Mouse (Mus musculus) forebrain, embryonic 12.5 days (tissue): ENCODE data around the gene Hnrnpul2. TPM values are rescaled to one million over a fixed set of nuclear protein-coding genes. Genes with fewer than 3 reads are reported as not detected.
A peak's percentile ranks its signal among the peaks of the same experiment; 100 is the strongest.

Experiments
- ATAC-seq: fragments of 200-750 bp; cut with Nextera tagmentation; 2 replicates; pipeline ENCODE4 v1.8.0; 2017; ENCODE audit warnings: moderate TSS enrichment; ENCODE audit not compliant: low FRiP score
- H3K27ac ChIP-seq: fragments of 300-500 bp; sonication (generic); 2 replicates; pipeline ENCODE4 v1.5.1; 2016; ENCODE audit warnings: mild to moderate bottlenecking
- H3K27me3 ChIP-seq: fragments of 300-500 bp; sonication (generic); 2 replicates; pipeline ENCODE4 v1.6.1; 2016; ENCODE audit warnings: mild to moderate bottlenecking
- H3K36me3 ChIP-seq: fragments of 300-500 bp; sonication (generic); replicated peaks from 2 replicates; pipeline ENCODE4 v1.6.1; 2016; ENCODE audit warnings: mild to moderate bottlenecking
- H3K4me1 ChIP-seq: fragments of 300-500 bp; sonication (generic); 2 replicates; pipeline ENCODE4 v1.6.1; 2016
- H3K4me2 ChIP-seq: fragments of 300-500 bp; sonication (generic); 2 replicates; pipeline ENCODE4 v1.6.1; 2016; ENCODE audit warnings: mild to moderate bottlenecking, moderate library complexity
- H3K4me3 ChIP-seq: fragments of 300-500 bp; sonication (generic); replicated peaks from 2 replicates; pipeline ENCODE4 v1.5.1; 2016; ENCODE audit warnings: mild to moderate bottlenecking
- H3K9ac ChIP-seq: fragments of 300-500 bp; sonication (generic); 2 replicates; pipeline ENCODE4 v1.6.1; 2016; ENCODE audit warnings: mild to moderate bottlenecking
- H3K9me3 ChIP-seq: fragments of 300-500 bp; sonication (generic); 2 replicates; pipeline ENCODE4 v1.6.1; 2016
- WGBS: fragments of 180-500 bp; shearing (Covaris S2); methylation state at CpG from one replicate; pipeline ENCODE4 v1.1.7; 2016; 5-methylcytosine and 5-hydroxymethylcytosine counted together
- polyA plus RNA-seq: library from polyadenylated mRNA; unstranded; fragments of >200 nt; fragmentation: Nextera tagmentation; extraction: Ambion mirVana; gene quantifications from 2 replicates; pipeline ENCODE4 v1.2.1, GENCODE M21; 2016

Hnrnpul2 gene
- 7.2 and 7.8 TPM in 2 replicates for polyA plus RNA-seq

DNA sequence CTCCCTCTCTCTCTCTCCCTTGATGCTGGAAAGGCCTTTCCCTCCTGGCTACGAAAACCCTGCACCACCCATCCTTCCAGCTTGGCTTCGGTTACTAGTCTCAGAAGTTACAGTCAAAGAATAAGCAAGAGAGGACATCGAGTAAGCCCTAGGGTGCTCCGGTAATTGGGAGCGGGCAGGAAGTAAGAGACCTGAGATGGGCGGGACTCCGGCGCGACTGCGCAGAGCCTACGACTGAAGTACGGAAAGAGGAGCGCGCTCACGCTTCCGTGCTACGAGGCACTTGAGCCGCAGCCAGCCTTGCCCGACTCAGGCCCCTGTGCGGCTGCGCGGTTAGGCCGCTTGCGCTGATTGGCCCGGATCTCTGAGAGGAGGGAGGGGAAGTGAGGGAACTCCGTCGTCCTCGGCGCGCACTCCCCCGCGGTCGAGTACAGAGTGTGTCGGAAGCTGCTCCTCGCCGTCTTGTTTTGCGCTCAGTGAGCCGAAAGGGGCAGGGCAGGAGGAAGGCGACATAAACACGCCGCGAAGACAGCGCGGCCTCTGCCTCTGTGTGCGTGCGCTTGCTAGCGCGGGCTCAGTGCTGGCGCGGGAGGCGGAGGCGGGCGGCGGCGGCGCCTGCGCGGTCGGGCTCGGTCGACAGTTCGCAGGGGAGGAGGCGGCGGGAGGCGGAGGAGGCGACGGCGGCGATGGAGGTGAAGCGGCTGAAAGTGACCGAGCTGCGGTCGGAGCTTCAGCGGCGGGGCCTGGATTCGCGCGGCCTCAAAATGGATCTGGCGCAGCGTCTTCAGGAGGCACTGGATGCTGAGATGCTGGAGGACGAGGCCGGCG lies at the start of gene Hnrnpul2:
Hnrnpul2 (plus strand) TSS at position 415 of the 828 bp plus-strand sequence.
- no peaks in the 10 kb centered on the region for H3K27me3 ChIP-seq
- H3K4me3 ChIP-seq = peak within 1 kb of the TSS; percentile 99
- under 1% methylated on average over 73 of the region's 83 CpGs for WGBS
- peak within 1 kb of the TSS; percentile 100 for H3K27ac ChIP-seq
- H3K9me3 ChIP-seq = no peaks in the 10 kb centered on the region
- H3K36me3 ChIP-seq = peaks cover 39% of the 10 kb centered on the region
- peaks cover 55% of the 10 kb centered on the region for H3K4me1 ChIP-seq
- H3K9ac ChIP-seq = peak within 1 kb of the TSS; percentile 98
- ATAC-seq = peak; percentile 96
- peak within 1 kb of the TSS; percentile 98 for H3K4me2 ChIP-seq

DNA sequence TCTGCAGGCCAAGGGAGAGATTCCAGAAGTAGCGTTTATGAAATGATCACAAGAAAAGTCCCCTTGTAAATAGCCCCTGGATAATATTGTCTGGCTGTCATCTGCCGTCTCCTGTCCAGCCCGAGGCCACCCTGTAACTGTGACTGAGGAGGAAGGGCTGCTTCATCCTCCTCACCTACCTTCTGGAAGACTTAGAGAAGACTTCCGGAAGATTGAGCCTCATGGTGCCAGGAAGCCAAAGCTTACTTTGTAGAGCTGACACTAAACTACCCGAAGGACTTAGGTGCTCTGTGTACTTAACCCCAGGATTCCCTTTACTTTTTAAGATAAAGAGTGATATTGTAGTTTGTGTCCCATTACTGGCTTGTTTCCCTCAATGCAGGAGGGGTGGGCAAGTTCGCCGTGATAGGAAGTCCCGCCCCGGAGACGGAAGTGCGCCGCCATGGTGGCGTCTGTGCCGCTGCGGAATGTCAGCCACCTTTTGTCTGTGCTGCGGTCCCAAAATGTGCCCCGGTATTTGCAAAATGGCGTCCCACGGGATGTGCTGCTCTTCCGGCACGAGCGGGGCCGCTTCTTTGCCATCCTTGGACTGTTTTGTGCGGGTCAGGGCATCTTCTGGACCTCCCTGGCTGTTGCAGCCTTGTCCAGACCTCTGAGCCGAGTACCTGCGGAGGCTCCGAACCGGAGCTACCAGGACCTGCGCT lies 49.1 kb upstream of the Hnrnpul2 start, which contains the start of gene Tmem223:
Tmem223 (plus strand) TSS at position 430 of the 704 bp plus-strand sequence.
- Histone ChIP-seq H3K4me1 (peaks cover 33% of the 10 kb centered on the region), H3K27ac (peak within 1 kb of the TSS; percentile 93), H3K4me2 (peak within 1 kb of the TSS; percentile 70), H3K4me3 (peak within 1 kb of the TSS; percentile 77), H3K27me3 (no peaks in the 10 kb centered on the region), H3K9me3 (peaks cover 2% of the 10 kb centered on the region; the same call in 1 of the 2 replicates), H3K36me3 (peaks cover 65% of the 10 kb centered on the region), H3K9ac (peak within 1 kb of the TSS; percentile 93)
- 19% methylated on average over 29 of the region's 29 CpGs for WGBS
- peak; percentile 63 for ATAC-seq

GRCm38 (mm10) chr19:8772996-8773395 lies 46.8 kb upstream of the Hnrnpul2 start:
- Histone ChIP-seq H3K4me2 (peak overlapping the region; percentile 98), H3K27ac (peak overlapping the region; percentile 19; the same call in 1 of the 2 replicates), H3K9me3 (no peaks in the 10 kb centered on the region), H3K4me1 (peaks cover 34% of the 10 kb centered on the region), H3K4me3 (0 out of 2 replicates have a peak overlapping the region, but pooled peaks have one; percentile 77), H3K36me3 (peaks cover 44% of the 10 kb centered on the region), H3K27me3 (no peaks in the 10 kb centered on the region), H3K9ac (no peak overlapping the region)
- ATAC-seq = no peak
- WGBS = 89% methylated on average over 5 of the region's 5 CpGs

DNA sequence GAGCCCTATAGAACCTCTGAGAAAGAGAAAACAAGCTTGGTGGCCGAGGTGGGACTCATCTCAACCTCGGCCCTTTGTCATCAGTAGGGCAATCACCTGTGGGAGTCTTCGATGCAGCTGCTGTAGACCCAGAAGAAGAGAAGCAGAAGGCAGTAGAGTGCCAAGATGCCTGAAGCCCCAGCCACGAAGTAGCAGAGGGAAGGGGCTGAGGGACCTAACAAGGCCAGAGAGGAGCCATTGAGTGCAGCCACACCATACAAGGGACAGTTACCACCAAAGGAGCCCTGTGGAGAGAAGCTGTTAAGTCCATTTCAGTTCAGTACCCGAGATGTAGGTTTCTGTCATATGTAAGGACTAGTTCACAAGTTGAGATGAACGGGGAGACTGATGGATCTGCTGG lies 46.4 kb upstream of the Hnrnpul2 start:
- Histone ChIP-seq H3K4me1 (peaks cover 34% of the 10 kb centered on the region), H3K9me3 (no peaks in the 10 kb centered on the region), H3K36me3 (peaks cover 44% of the 10 kb centered on the region), H3K4me3 (peak overlapping the region; percentile 77), H3K4me2 (peak overlapping the region; percentile 98), H3K27ac (0 out of 2 replicates have a peak overlapping the region, but pooled peaks have one; percentile 19), H3K27me3 (no peaks in the 10 kb centered on the region), H3K9ac (peak overlapping the region; percentile 92; the same call in 1 of the 2 replicates)
- 66% methylated on average over 6 of the region's 6 CpGs for whole genome bisulfite sequencing
- no peak for ATAC-seq

DNA sequence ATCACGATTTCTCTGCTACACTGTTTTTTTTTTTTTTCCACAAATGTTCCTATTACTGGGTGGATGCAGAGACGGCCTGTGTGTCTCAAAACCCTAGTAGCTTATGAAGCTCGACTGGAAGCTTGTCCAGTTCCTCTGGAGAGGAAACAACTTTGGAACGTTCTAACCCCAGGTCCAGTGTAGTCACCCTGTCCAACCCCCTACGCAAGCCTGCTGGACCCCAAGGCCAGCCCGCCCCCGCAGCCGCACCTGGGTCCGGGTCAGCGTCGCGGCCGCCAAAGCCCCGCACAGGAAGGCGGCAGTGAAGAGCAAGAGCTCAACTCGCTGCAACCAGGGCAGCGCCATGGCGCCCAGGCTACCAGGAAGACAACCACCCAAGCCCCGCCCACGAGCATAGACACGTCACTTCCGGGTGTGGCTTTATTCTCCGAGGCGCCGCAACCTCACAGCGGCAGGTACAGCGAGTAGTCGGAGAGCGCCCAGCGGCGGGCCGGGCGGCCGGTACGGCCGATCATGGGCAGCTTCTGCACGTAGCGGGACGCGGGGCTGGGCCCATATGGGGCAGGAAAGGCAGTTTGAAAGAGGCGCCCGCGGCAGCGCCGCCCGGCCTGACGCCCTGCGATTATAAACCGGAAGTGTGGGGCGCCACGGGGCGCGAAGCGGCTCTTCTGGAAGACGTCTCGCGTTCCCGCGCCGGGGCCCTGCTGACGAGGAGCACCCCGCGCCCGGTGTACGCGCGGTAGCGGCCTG lies 45.5 kb upstream of the Hnrnpul2 start, which contains the start of gene Tmem179b:
Tmem179b (minus strand) TSS at position 382 of the 750 bp plus-strand sequence.
- Histone ChIP-seq H3K4me2 (peak within 1 kb of the TSS; percentile 98), H3K9ac (peak within 1 kb of the TSS; percentile 92), H3K27ac (peak within 1 kb of the TSS; percentile 98), H3K27me3 (no peaks in the 10 kb centered on the region), H3K4me3 (peak within 1 kb of the TSS; percentile 77), H3K36me3 (peaks cover 40% of the 10 kb centered on the region), H3K4me1 (peaks cover 34% of the 10 kb centered on the region), H3K9me3 (no peaks in the 10 kb centered on the region)
- peak; percentile 95 for ATAC-seq
- WGBS = under 1% methylated on average over 68 of the region's 68 CpGs

DNA sequence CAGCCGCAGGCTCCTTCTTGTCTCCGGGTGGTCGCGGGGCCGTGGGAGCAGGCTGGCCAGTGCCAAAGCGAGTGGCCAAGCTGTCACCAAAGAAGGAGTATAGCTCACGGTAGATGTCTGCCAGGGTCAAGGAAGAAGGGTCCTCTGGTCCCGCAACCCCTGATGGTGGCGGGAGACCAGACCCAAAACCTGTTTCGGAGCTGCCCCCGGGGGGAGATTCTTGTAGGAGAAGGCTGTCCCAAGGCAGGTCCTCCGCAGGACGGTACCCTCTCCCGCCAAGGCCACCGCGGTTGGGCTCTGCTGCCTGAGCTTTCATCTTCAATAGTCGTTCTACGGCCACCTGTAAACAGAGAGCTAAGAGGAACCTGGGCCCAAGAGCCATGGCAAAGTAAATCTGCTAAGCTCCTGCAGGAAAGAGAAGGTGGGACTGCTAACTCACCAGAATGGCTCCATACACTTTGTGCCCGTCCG lies 44.8 kb upstream of the Hnrnpul2 start:
- Histone ChIP-seq H3K9ac (peak overlapping the region; percentile 92), H3K27ac (peak overlapping the region; percentile 98), H3K36me3 (peaks cover 37% of the 10 kb centered on the region), H3K4me1 (peaks cover 34% of the 10 kb centered on the region), H3K27me3 (no peaks in the 10 kb centered on the region), H3K4me3 (peak overlapping the region; percentile 77), H3K9me3 (no peaks in the 10 kb centered on the region), H3K4me2 (peak overlapping the region; percentile 98)
- 6% methylated on average over 20 of the region's 20 CpGs for WGBS
- no peak; the same call in none of the 2 replicates for ATAC-seq

- Histone ChIP-seq H3K9me3 (no peaks in the 10 kb centered on the region), H3K27me3 (no peaks in the 10 kb centered on the region), H3K4me3 (peak within 1 kb of the TSS; percentile 78), H3K27ac (peak within 1 kb of the TSS; percentile 76), H3K9ac (peak within 1 kb of the TSS; percentile 77), H3K4me1 (peaks cover 22% of the 10 kb centered on the region), H3K4me2 (peak within 1 kb of the TSS; percentile 72), H3K36me3 (peaks cover 32% of the 10 kb centered on the region)
- WGBS = 1% methylated on average over 32 of the region's 32 CpGs
- ATAC-seq = peak; percentile 100
Observed at GRCm38 (mm10) chr19:8786008-8786781, 33.6 kb upstream of the Hnrnpul2 start, which contains the start of gene Taf6l. Taf6l (minus strand) TSS chr19:8786417.

- no peak overlapping the region for H3K9ac ChIP-seq
- WGBS = 21% methylated on average over 3 of the region's 3 CpGs
Observed at GRCm38 (mm10) chr19:8788521-8788920, 31.3 kb upstream of the Hnrnpul2 start.

GRCm38 (mm10) chr19:8789171-8789570 lies 30.6 kb upstream of the Hnrnpul2 start:
- H3K9ac ChIP-seq = no peak overlapping the region
- H3K9me3 ChIP-seq = no peaks in the 10 kb centered on the region
- no peak for ATAC-seq
- peaks cover 29% of the 10 kb centered on the region for H3K36me3 ChIP-seq
- H3K4me2 ChIP-seq = no peak overlapping the region
- peaks cover 22% of the 10 kb centered on the region for H3K4me1 ChIP-seq
- H3K27ac ChIP-seq = 0 out of 2 replicates have a peak overlapping the region, but pooled peaks have one; percentile 6
- H3K27me3 ChIP-seq = no peaks in the 10 kb centered on the region
- 41% methylated on average over 1 of the region's 1 CpGs for WGBS
- H3K4me3 ChIP-seq = no peak overlapping the region

More at GRCm38 (mm10) chr19:8788521-8788920, 31.3 kb upstream of the Hnrnpul2 start:
- Histone ChIP-seq H3K4me2 (no peak overlapping the region), H3K27me3 (no peaks in the 10 kb centered on the region), H3K9me3 (no peaks in the 10 kb centered on the region), H3K4me3 (no peak overlapping the region), H3K4me1 (peaks cover 22% of the 10 kb centered on the region), H3K36me3 (peaks cover 29% of the 10 kb centered on the region), H3K27ac (no peak overlapping the region)
- no peak for ATAC-seq

DNA sequence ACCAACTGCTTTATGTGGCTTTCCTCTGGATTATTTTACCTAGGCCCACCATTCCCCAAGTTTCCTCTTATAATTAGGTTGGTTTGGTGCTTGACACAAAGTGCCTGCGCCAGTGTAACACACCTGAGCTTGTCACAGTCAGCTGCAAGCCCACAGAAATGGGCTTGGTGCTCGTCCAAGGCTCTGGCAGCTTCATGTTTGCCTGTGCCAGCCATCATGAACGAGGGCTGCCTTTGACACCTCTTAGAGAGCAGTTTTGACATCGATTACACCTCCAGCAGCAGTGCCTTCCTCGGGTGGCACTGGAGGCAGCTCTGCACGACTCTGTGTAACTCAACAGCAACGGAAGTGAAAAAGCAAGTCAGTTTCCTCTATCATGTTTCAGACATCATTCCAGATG lies 29.6 kb upstream of the Hnrnpul2 start:
- no peak for ATAC-seq

More for the DNA sequence above, 29.6 kb upstream of the Hnrnpul2 start:
- H3K36me3 ChIP-seq = peaks cover 37% of the 10 kb centered on the region
- H3K9ac ChIP-seq = no peak overlapping the region
- no peak overlapping the region for H3K4me3 ChIP-seq
- WGBS = 85% methylated on average over 7 of the region's 7 CpGs
- no peak overlapping the region for H3K27ac ChIP-seq
- H3K27me3 ChIP-seq = no peaks in the 10 kb centered on the region
- H3K4me2 ChIP-seq = no peak overlapping the region
- H3K4me1 ChIP-seq = peaks cover 17% of the 10 kb centered on the region
- H3K9me3 ChIP-seq = no peaks in the 10 kb centered on the region
